ENCODE assay signal across 15 mouse cellular contexts in genomic region chr5:15507309-15507619, GRCm38 (mm10). TPM values are rescaled to one million over a fixed set of nuclear protein-coding genes. Genes with fewer than 3 reads are reported as not detected.
DNase-seq lines count a peak whose midpoint lies in the region; ATAC-seq and TF ChIP-seq lines count a peak whose summit lies in the region.
"Had no signal": no experiment of that assay in that cellular context is flagged by ENCODE, and none has a peak within 500 bp of the region (broad histone marks: within the 10 kb centered on the region; RNA-seq: fewer than 3 reads in every experiment).

No protein-coding gene starts in this region.

- H3K4me2 ChIP-seq in kidney, embryonic 15.5 days: no peak overlapping the region
- H3K4me2 ChIP-seq in forebrain, embryonic 15.5 days (replicated peaks): no peak overlapping the region
- H3K4me2 ChIP-seq in hindbrain, embryonic 13.5 days: no peak overlapping the region
- H3K4me2 ChIP-seq in liver, postnatal 0 days (ENCODE audit: low read depth, low read length): no peak overlapping the region

- no peaks in the 10 kb centered on the region for H3K4me1 ChIP-seq in kidney, embryonic 15.5 days
- no peaks in the 10 kb centered on the region for H3K4me1 ChIP-seq in forebrain, embryonic 15.5 days
- H3K4me1 ChIP-seq in hindbrain, embryonic 13.5 days (replicated peaks): no peaks in the 10 kb centered on the region
- no peaks in the 10 kb centered on the region for H3K4me1 ChIP-seq in liver, postnatal 0 days (ENCODE audit: insufficient read depth)
- H3K4me1 ChIP-seq: lung, embryonic 15.5 days had no signal

- no peak for TF ChIP-seq CTCF in liver, postnatal 0 days (IDR thresholded peaks at IDR 0.05; ENCODE audit: low read depth)

- 0 out of 2 replicates have a peak, but pooled peaks have one; percentile 40 for ATAC-seq in kidney, embryonic 15.5 days (replicated peaks; ENCODE audit: low FRiP score)
- ATAC-seq in forebrain, embryonic 15.5 days (replicated peaks): peak; percentile 58
- ATAC-seq in hindbrain, embryonic 13.5 days (ENCODE audit: low FRiP score): peak; percentile 57
- peak; percentile 13; the same call in 1 of the 2 replicates for ATAC-seq in liver, postnatal 0 days

- no peaks in the 10 kb centered on the region for H3K36me3 ChIP-seq in kidney, embryonic 15.5 days
- H3K36me3 ChIP-seq in forebrain, embryonic 15.5 days: 0 out of 2 replicates have a peak, but pooled peaks cover 2% of the 10 kb centered on the region
- H3K36me3 ChIP-seq in hindbrain, embryonic 13.5 days: no peaks in the 10 kb centered on the region
- no peaks in the 10 kb centered on the region for H3K36me3 ChIP-seq in liver, postnatal 0 days (replicated peaks; ENCODE audit: insufficient read depth, low read length)
- H3K36me3 ChIP-seq: lung, embryonic 15.5 days had no signal

- 77% methylated on average over 3 of the region's 3 CpGs for WGBS in kidney, embryonic 15.5 days
- 74% methylated on average over 3 of the region's 3 CpGs for whole genome bisulfite sequencing in forebrain, embryonic 15.5 days
- WGBS in hindbrain, embryonic 13.5 days: 80% methylated on average over 3 of the region's 3 CpGs
- WGBS in liver, postnatal 0 days (ENCODE audit: insufficient replicate concordance): 56% methylated on average over 3 of the region's 3 CpGs

- H3K27ac ChIP-seq in kidney, embryonic 15.5 days: no peak overlapping the region
- no peak overlapping the region for H3K27ac ChIP-seq in forebrain, embryonic 15.5 days (replicated peaks)
- no peak overlapping the region for H3K27ac ChIP-seq in hindbrain, embryonic 13.5 days
- no peak overlapping the region for H3K27ac ChIP-seq in liver, postnatal 0 days (ENCODE audit: low read depth)
- H3K27ac ChIP-seq: lung, embryonic 15.5 days had no signal

- no peak overlapping the region for H3K9ac ChIP-seq in kidney, embryonic 15.5 days
- H3K9ac ChIP-seq in forebrain, embryonic 15.5 days (replicated peaks): no peak overlapping the region
- no peak overlapping the region for H3K9ac ChIP-seq in hindbrain, embryonic 13.5 days
- no peak overlapping the region for H3K9ac ChIP-seq in liver, postnatal 0 days (replicated peaks)
- H3K9ac ChIP-seq: lung, embryonic 15.5 days had no signal

- H3K4me3 ChIP-seq in kidney, embryonic 15.5 days (replicated peaks): no peak overlapping the region
- H3K4me3 ChIP-seq in forebrain, embryonic 15.5 days: no peak overlapping the region
- H3K4me3 ChIP-seq in hindbrain, embryonic 13.5 days: no peak overlapping the region
- H3K4me3 ChIP-seq in liver, postnatal 0 days (ENCODE audit: low read depth, low read length): no peak overlapping the region

- no peak for DNase-seq in kidney, postnatal 14 days
- no peak for DNase-seq in liver, postnatal 0 days
- DNase-seq in adrenal gland, postnatal 4 days (ENCODE audit: low spot score in 2 of 2): no peak
- DNase-seq in urinary bladder, postnatal 4 days (ENCODE audit: low spot score in 2 of 2): no peak
- no peak for DNase-seq in right cerebral cortex, postnatal 25 days
- DNase-seq: cerebellum, adult 11-12 months; gastrocnemius, postnatal 25 days had no signal

- H3K27me3 ChIP-seq in kidney, embryonic 15.5 days: no peaks in the 10 kb centered on the region
- H3K27me3 ChIP-seq in forebrain, embryonic 15.5 days: no peaks in the 10 kb centered on the region
- H3K27me3 ChIP-seq in hindbrain, embryonic 13.5 days: no peaks in the 10 kb centered on the region
- H3K27me3 ChIP-seq in liver, postnatal 0 days (ENCODE audit: insufficient read depth, low read length): no peaks in the 10 kb centered on the region
- H3K27me3 ChIP-seq: lung, embryonic 15.5 days had no signal

- no peak for TF ChIP-seq EP300 in liver, postnatal 0 days (IDR thresholded peaks at IDR 0.05; ENCODE audit: low read depth)

- peaks cover 22% of the 10 kb centered on the region for H3K9me3 ChIP-seq in kidney, embryonic 15.5 days (replicated peaks)
- peaks cover 30% of the 10 kb centered on the region for H3K9me3 ChIP-seq in forebrain, embryonic 15.5 days
- peaks cover 45% of the 10 kb centered on the region for H3K9me3 ChIP-seq in hindbrain, embryonic 13.5 days
- 0 out of 2 replicates have a peak, but pooled peaks cover 1% of the 10 kb centered on the region for H3K9me3 ChIP-seq in liver, postnatal 0 days (ENCODE audit: low read length)

RNA-seq across cellular contexts. Expression of gene Gm21190, which starts 21.8 kb away (rescaled TPM):
- not detected in 2 replicates for polyA plus RNA-seq in kidney, embryonic 15.5 days (2015; fragmentation: Nextera tagmentation; extraction: Ambion mirVana)
- not detected in 2 replicates for polyA plus RNA-seq in forebrain, embryonic 15.5 days (2015; fragmentation: Nextera tagmentation; extraction: Ambion mirVana)
- not detected in 2 replicates for polyA plus RNA-seq in hindbrain, embryonic 13.5 days (2015; fragmentation: Nextera tagmentation; extraction: Ambion mirVana)
- polyA plus RNA-seq in liver, postnatal 0 days (2015; fragmentation: Nextera tagmentation; extraction: Ambion mirVana): not detected in 2 replicates
- total RNA-seq in adrenal gland, postnatal 4 days (2021): not detected
- total RNA-seq: adrenal gland, postnatal 14 days; gastrocnemius, postnatal 25 days; heart, postnatal 10 days; left cerebral cortex, postnatal 10 days had no signal
- polyA plus RNA-seq: lung, embryonic 15.5 days; small intestine, adult 2 months had no signal

RNA-seq across cellular contexts. Expression of gene Gm21149, which starts 30.9 kb away (rescaled TPM):
- polyA plus RNA-seq in kidney, embryonic 15.5 days (2015; fragmentation: Nextera tagmentation; extraction: Ambion mirVana): not detected in 2 replicates
- not detected in 2 replicates for polyA plus RNA-seq in forebrain, embryonic 15.5 days (2015; fragmentation: Nextera tagmentation; extraction: Ambion mirVana)
- not detected in 2 replicates for polyA plus RNA-seq in hindbrain, embryonic 13.5 days (2015; fragmentation: Nextera tagmentation; extraction: Ambion mirVana)
- polyA plus RNA-seq in liver, postnatal 0 days (2015; fragmentation: Nextera tagmentation; extraction: Ambion mirVana): not detected in 2 replicates
- not detected for total RNA-seq in adrenal gland, postnatal 4 days (2021)
- total RNA-seq: adrenal gland, postnatal 14 days; gastrocnemius, postnatal 25 days; heart, postnatal 10 days; left cerebral cortex, postnatal 10 days had no signal
- polyA plus RNA-seq: small intestine, adult 2 months had no signal
